In genomic region chr10:98016596-98017304, GRCm38 (mm10) we compare ENCODE assay signal across 22 mouse cellular contexts.
A peak's percentile ranks its signal among the peaks of the same experiment; 100 is the strongest.
DNase-seq lines count a peak whose midpoint lies in the region; ATAC-seq and TF ChIP-seq lines count a peak whose summit lies in the region.
"Had no signal": no experiment of that assay in that cellular context is flagged by ENCODE, and none has a peak within 500 bp of the region (broad histone marks: within the 10 kb centered on the region; RNA-seq: fewer than 3 reads in every experiment).

No protein-coding gene starts in this region.

- H3K4me1 ChIP-seq in embryonic facial prominence, embryonic 14.5 days (ENCODE audit: control insufficient read depth, insufficient read depth, low read length) = no peaks in the 10 kb centered on the region
- H3K4me1 ChIP-seq in embryonic facial prominence, embryonic 10.5 days = no peaks in the 10 kb centered on the region
- no peaks in the 10 kb centered on the region for H3K4me1 ChIP-seq in lung, embryonic 14.5 days (ENCODE audit: insufficient read depth)
- no peaks in the 10 kb centered on the region for H3K4me1 ChIP-seq in lung, adult 2 months (ENCODE audit: control insufficient read depth, insufficient read depth, low read length)
- no peaks in the 10 kb centered on the region for H3K4me1 ChIP-seq in stomach, postnatal 0 days (replicated peaks; ENCODE audit: control insufficient read depth, insufficient read depth)
- H3K4me1 ChIP-seq: embryonic facial prominence, embryonic 13.5 days; heart, embryonic 10.5 days; hindbrain, embryonic 12.5 days had no signal

- no peaks in the 10 kb centered on the region for H3K27me3 ChIP-seq in embryonic facial prominence, embryonic 14.5 days (replicated peaks; ENCODE audit: control insufficient read depth, insufficient read depth, low read length)
- H3K27me3 ChIP-seq in embryonic facial prominence, embryonic 10.5 days (replicated peaks; ENCODE audit: low read depth, poor library complexity, severe bottlenecking) = no peaks in the 10 kb centered on the region
- H3K27me3 ChIP-seq in lung, embryonic 14.5 days (ENCODE audit: insufficient read depth, low read length) = no peaks in the 10 kb centered on the region
- H3K27me3 ChIP-seq in stomach, postnatal 0 days (ENCODE audit: control insufficient read depth, insufficient read depth, low read length) = no peaks in the 10 kb centered on the region
- H3K27me3 ChIP-seq: embryonic facial prominence, embryonic 13.5 days; hindbrain, embryonic 12.5 days had no signal

- TF ChIP-seq CTCF in lung, embryonic 14.5 days (IDR thresholded peaks at IDR 0.05; ENCODE audit: low read depth) = no peak
- no peak for TF ChIP-seq CTCF in lung, adult 2 months (IDR thresholded peaks at IDR 0.05; ENCODE audit: insufficient read depth, low read length)
- TF ChIP-seq CTCF in stomach, postnatal 0 days (IDR thresholded peaks at IDR 0.05; ENCODE audit: low read depth) = no peak

- H3K4me3 ChIP-seq in embryonic facial prominence, embryonic 14.5 days (ENCODE audit: low read depth, low read length) = no peak overlapping the region
- no peak overlapping the region for H3K4me3 ChIP-seq in embryonic facial prominence, embryonic 10.5 days
- H3K4me3 ChIP-seq in lung, embryonic 14.5 days (ENCODE audit: low read depth, low read length) = no peak overlapping the region
- H3K4me3 ChIP-seq in lung, adult 2 months (replicated peaks; ENCODE audit: extremely low read depth, low read depth, low read length) = no peak overlapping the region
- H3K4me3 ChIP-seq in stomach, postnatal 0 days (ENCODE audit: low read depth, low read length) = no peak overlapping the region
- H3K4me3 ChIP-seq: embryonic facial prominence, embryonic 13.5 days; gastrocnemius, adult 2 months; heart, embryonic 10.5 days; hindbrain, embryonic 12.5 days had no signal

- 83% methylated on average over 2 of the region's 2 CpGs for WGBS in embryonic facial prominence, embryonic 14.5 days
- WGBS in embryonic facial prominence, embryonic 10.5 days = 92% methylated on average over 2 of the region's 2 CpGs
- 33% methylated on average over 2 of the region's 2 CpGs for WGBS in lung, embryonic 14.5 days
- WGBS in lung, adult 2 months = 48% methylated on average over 2 of the region's 2 CpGs
- WGBS in stomach, postnatal 0 days = 48% methylated on average over 2 of the region's 2 CpGs

- H3K36me3 ChIP-seq in embryonic facial prominence, embryonic 14.5 days (ENCODE audit: control insufficient read depth, insufficient read depth, low read length) = no peaks in the 10 kb centered on the region
- no peaks in the 10 kb centered on the region for H3K36me3 ChIP-seq in embryonic facial prominence, embryonic 10.5 days (replicated peaks)
- H3K36me3 ChIP-seq in lung, embryonic 14.5 days (ENCODE audit: insufficient read depth) = no peaks in the 10 kb centered on the region
- H3K36me3 ChIP-seq in stomach, postnatal 0 days (ENCODE audit: control insufficient read depth, insufficient read depth, low read length) = no peaks in the 10 kb centered on the region
- H3K36me3 ChIP-seq: embryonic facial prominence, embryonic 13.5 days; heart, embryonic 10.5 days; hindbrain, embryonic 12.5 days had no signal

- no peak for TF ChIP-seq EP300 in stomach, postnatal 0 days (optimal IDR thresholded peaks at IDR 0.05)

- H3K9ac ChIP-seq in embryonic facial prominence, embryonic 14.5 days (ENCODE audit: low read depth, low read length) = no peak overlapping the region
- H3K9ac ChIP-seq in lung, embryonic 14.5 days = no peak overlapping the region
- H3K9ac ChIP-seq in stomach, postnatal 0 days (ENCODE audit: low read length) = no peak overlapping the region
- H3K9ac ChIP-seq: embryonic facial prominence, embryonic 13.5 days; hindbrain, embryonic 12.5 days had no signal

- no peak overlapping the region for H3K4me2 ChIP-seq in embryonic facial prominence, embryonic 14.5 days (ENCODE audit: low read depth, low read length)
- H3K4me2 ChIP-seq in lung, embryonic 14.5 days = no peak overlapping the region
- no peak overlapping the region for H3K4me2 ChIP-seq in stomach, postnatal 0 days (replicated peaks; ENCODE audit: low read depth)
- H3K4me2 ChIP-seq: embryonic facial prominence, embryonic 13.5 days; hindbrain, embryonic 12.5 days had no signal

- no peak overlapping the region for H3K27ac ChIP-seq in embryonic facial prominence, embryonic 14.5 days (replicated peaks; ENCODE audit: low read depth, low read length)
- no peak overlapping the region for H3K27ac ChIP-seq in embryonic facial prominence, embryonic 10.5 days (replicated peaks)
- no peak overlapping the region for H3K27ac ChIP-seq in lung, embryonic 14.5 days (ENCODE audit: low read depth)
- no peak overlapping the region for H3K27ac ChIP-seq in stomach, postnatal 0 days (replicated peaks)
- H3K27ac ChIP-seq: embryonic facial prominence, embryonic 13.5 days; gastrocnemius, adult 2 months; heart, embryonic 10.5 days; hindbrain, embryonic 12.5 days; hindbrain, postnatal 0 days had no signal

- ATAC-seq in embryonic facial prominence, embryonic 14.5 days (ENCODE audit: low read depth) = no peak
- ATAC-seq in lung, embryonic 14.5 days (ENCODE audit: insufficient read depth) = peak; percentile 80
- ATAC-seq in stomach, postnatal 0 days (ENCODE audit: low FRiP score, low TSS enrichment) = no peak
- ATAC-seq: forebrain, embryonic 14.5 days; hindbrain, postnatal 0 days had no signal

- TF ChIP-seq POLR2A in lung, adult 2 months (IDR thresholded peaks at IDR 0.05; ENCODE audit: borderline replicate concordance, extremely low read depth, low read depth, low read length) = no peak

- H3K9me3 ChIP-seq in embryonic facial prominence, embryonic 14.5 days (ENCODE audit: control insufficient read depth, low read length) = no peaks in the 10 kb centered on the region
- no peaks in the 10 kb centered on the region for H3K9me3 ChIP-seq in embryonic facial prominence, embryonic 10.5 days
- no peaks in the 10 kb centered on the region for H3K9me3 ChIP-seq in lung, embryonic 14.5 days (ENCODE audit: low read depth, low read length)
- H3K9me3 ChIP-seq in stomach, postnatal 0 days (ENCODE audit: control insufficient read depth, low read length) = no peaks in the 10 kb centered on the region
- H3K9me3 ChIP-seq: embryonic facial prominence, embryonic 13.5 days; heart, embryonic 10.5 days; hindbrain, embryonic 12.5 days had no signal

- peak; percentile 10 for DNase-seq in embryonic facial prominence, embryonic 14.5 days (ENCODE audit: low spot score)
- DNase-seq in embryonic facial prominence, embryonic 10.5 days (ENCODE audit: low spot score) = no peak
- peak; percentile 86 for DNase-seq in lung, embryonic 14.5 days
- no peak for DNase-seq in lung, adult 2 months
- DNase-seq in lung, postnatal 25 days (ENCODE audit: low spot score) = peak; percentile 16
- DNase-seq in lung, adult 18-20 months = no peak
- peak; percentile 11 for DNase-seq in lung, postnatal 36 days
- no peak for DNase-seq in stomach, postnatal 0 days (ENCODE audit: low spot score)
- DNase-seq: adrenal gland, adult 8-10 months; adrenal gland, postnatal 36 days; cerebellum, adult 11 months; cerebellum, adult 8-10 months; cerebellum, postnatal 14 days; gastrocnemius, adult 2 months; heart, adult 18-20 months; heart, postnatal 10 days; heart, postnatal 4 days had no signal

Comparison
In these comparisons a context has a peak if more than half of its experiments do, and no peak if none do; other contexts are left out.
1. DNase-seq: peak in embryonic facial prominence, embryonic 14.5 days (single experiment), lung, embryonic 14.5 days (single experiment), lung, postnatal 25 days (single experiment) and lung, postnatal 36 days (single experiment); none in embryonic facial prominence, embryonic 10.5 days (single experiment), lung, adult 2 months (single experiment), lung, adult 18-20 months (0 of 2) and stomach, postnatal 0 days (single experiment).